Mouse (Mus musculus) adipocyte (in vitro differentiated cells): ENCODE results near the gene Tjp2.
"Not testable (repeated sequence)": the region's sequence is repeated elsewhere in the genome, so short reads cannot be mapped to it uniquely, and the experiment has no call there.

Source experiments
- DNase-seq: peaks from one replicate; pipeline ENCODE4 v3.0.0-alpha.2; 2016; ENCODE audit warnings: low spot score

The Tjp2 gene

GRCm38 (mm10) chr19:24224500-24225304 is at the start of gene Tjp2:
Tjp2 (minus strand) TSS chr19:24225030.
- no peak for DNase-seq

- DNase-seq: no peak
Measured at GRCm38 (mm10) chr19:24274281-24274680, 49.5 kb upstream of the Tjp2 start.

GRCm38 (mm10) chr19:24271746-24272426 is 47.1 kb upstream of the Tjp2 start:
- peak; percentile 99 for DNase-seq

GRCm38 (mm10) chr19:24271326-24271725 is 46.5 kb upstream of the Tjp2 start:
- peak; percentile 85 for DNase-seq

GRCm38 (mm10) chr19:24268531-24268930 is 43.7 kb upstream of the Tjp2 start:
- DNase-seq: no peak

- no peak for DNase-seq
Measured at GRCm38 (mm10) chr19:24266046-24266830, 41.4 kb upstream of the Tjp2 start.

- peak; percentile 86 for DNase-seq
Measured at GRCm38 (mm10) chr19:24264991-24265390, 40.2 kb upstream of the Tjp2 start.

GRCm38 (mm10) chr19:24262736-24263135 is 37.9 kb upstream of the Tjp2 start:
- no peak for DNase-seq

GRCm38 (mm10) chr19:24259390-24260351 is 34.8 kb upstream of the Tjp2 start:
- DNase-seq: no peak

- no peak for DNase-seq
Measured at GRCm38 (mm10) chr19:24258368-24258767, 33.5 kb upstream of the Tjp2 start.

GRCm38 (mm10) chr19:24257962-24258361 is 33.1 kb upstream of the Tjp2 start:
- no peak for DNase-seq

- DNase-seq: no peak
Measured at GRCm38 (mm10) chr19:24253657-24254260, 28.9 kb upstream of the Tjp2 start.

- DNase-seq: no peak
Measured at GRCm38 (mm10) chr19:24251869-24252268, 27.0 kb upstream of the Tjp2 start.

- no peak for DNase-seq
Measured at GRCm38 (mm10) chr19:24243340-24243739, 18.5 kb upstream of the Tjp2 start.

- DNase-seq: no peak
Measured at GRCm38 (mm10) chr19:24241799-24242546, 17.1 kb upstream of the Tjp2 start.

GRCm38 (mm10) chr19:24241271-24241670 is 16.4 kb upstream of the Tjp2 start:
- DNase-seq: no peak

GRCm38 (mm10) chr19:24238011-24238410 is 13.2 kb upstream of the Tjp2 start:
- DNase-seq: no peak

- DNase-seq: not testable (repeated sequence)
Measured at GRCm38 (mm10) chr19:24232356-24232755, 7.5 kb upstream of the Tjp2 start.

GRCm38 (mm10) chr19:24225305-24225696 is 471 bp upstream of the Tjp2 start:
- no peak for DNase-seq

- no peak for DNase-seq
Measured at GRCm38 (mm10) chr19:24223851-24224251, 979 bp downstream of the Tjp2 start.
